Mouse (Mus musculus) intestine, embryonic 15.5 days (tissue): Measurements from ENCODE around the gene Fam110a. TPM values are rescaled to one million over a fixed set of nuclear protein-coding genes. Genes with fewer than 3 reads are reported as not detected.
A peak's percentile ranks its signal among the peaks of the same experiment; 100 is the strongest.

Source experiments
- ATAC-seq: fragments of 200-750 bp; cut with Nextera tagmentation; 2 replicates; pipeline ENCODE4 v1.8.0; 2017; ENCODE audit warnings: moderate TSS enrichment, moderate library complexity
- H3K27ac ChIP-seq: fragments of 300-500 bp; sonication (generic); 2 replicates; pipeline ENCODE4 v1.5.1; 2015; ENCODE audit warnings: mild to moderate bottlenecking, inconsistent platforms
- H3K27me3 ChIP-seq: fragments of 300-500 bp; sonication (generic); replicated peaks from 2 replicates; pipeline ENCODE4 v1.6.1; 2015; ENCODE audit warnings: inconsistent platforms
- H3K36me3 ChIP-seq: fragments of 300-500 bp; sonication (generic); 2 replicates; pipeline ENCODE4 v1.6.1; 2015; ENCODE audit warnings: inconsistent platforms
- H3K4me1 ChIP-seq: fragments of 300-500 bp; sonication (generic); replicated peaks from 2 replicates; pipeline ENCODE4 v1.6.1; 2015; ENCODE audit warnings: inconsistent platforms
- H3K4me2 ChIP-seq: fragments of 300-500 bp; sonication (generic); replicated peaks from 2 replicates; pipeline ENCODE4 v1.6.1; 2015; ENCODE audit warnings: mild to moderate bottlenecking, inconsistent platforms
- H3K4me3 ChIP-seq: fragments of 300-500 bp; sonication (generic); replicated peaks from 2 replicates; pipeline ENCODE4 v1.5.1; 2015; ENCODE audit warnings: inconsistent platforms
- H3K9ac ChIP-seq: fragments of 300-500 bp; sonication (generic); 2 replicates; pipeline ENCODE4 v1.6.1; 2015; ENCODE audit warnings: inconsistent platforms
- H3K9me3 ChIP-seq: fragments of 300-500 bp; sonication (generic); 2 replicates; pipeline ENCODE4 v1.6.1; 2016; ENCODE audit warnings: inconsistent platforms
- WGBS: fragments of 180-500 bp; shearing (Covaris S2); methylation state at CpG from one replicate; pipeline ENCODE4 v1.1.7; 2015; 5-methylcytosine and 5-hydroxymethylcytosine counted together
- polyA plus RNA-seq: library from polyadenylated mRNA; unstranded; fragments of >200 nt; fragmentation: Nextera tagmentation; extraction: Ambion mirVana; gene quantifications from 2 replicates; pipeline ENCODE4 v1.2.1, GENCODE M21; 2015

Fam110a gene
- polyA plus RNA-seq, 1 experiment from 2014 or later: 23.7 TPM

GRCm38 (mm10) chr2:151964052-151964451 lies 16.0 kb downstream of the Fam110a start:
- WGBS: 24% methylated on average over 9 of the region's 9 CpGs
- no peaks in the 10 kb centered on the region for H3K36me3 ChIP-seq
- no peaks in the 10 kb centered on the region for H3K9me3 ChIP-seq
- no peak overlapping the region for H3K4me3 ChIP-seq
- H3K9ac ChIP-seq: no peak overlapping the region
- H3K4me1 ChIP-seq: peaks cover 13% of the 10 kb centered on the region
- ATAC-seq: no peak
- H3K27me3 ChIP-seq: no peaks in the 10 kb centered on the region
- no peak overlapping the region for H3K4me2 ChIP-seq
- no peak overlapping the region for H3K27ac ChIP-seq

DNA sequence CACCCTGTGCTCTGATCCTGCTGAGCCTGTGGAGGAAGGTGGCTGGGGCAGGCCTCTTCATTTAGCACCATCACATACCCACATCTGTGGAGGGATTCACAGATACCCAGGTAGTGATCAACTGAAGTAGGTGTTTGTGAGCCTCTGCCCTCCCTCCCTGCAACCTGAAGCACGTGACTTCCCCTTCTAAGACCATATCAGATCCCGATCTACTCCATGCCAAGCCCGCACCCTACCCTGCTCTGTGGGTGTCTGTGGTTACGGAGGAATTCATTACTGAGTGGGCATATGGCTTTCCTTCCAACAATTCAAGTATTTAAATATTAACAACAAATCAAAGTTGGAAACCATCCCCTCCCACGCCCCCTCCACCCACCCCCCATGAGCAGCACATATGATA lies 16.7 kb downstream of the Fam110a start:
- no peaks in the 10 kb centered on the region for H3K9me3 ChIP-seq
- H3K4me3 ChIP-seq: no peak overlapping the region
- 90% methylated on average over 5 of the region's 5 CpGs for WGBS
- H3K36me3 ChIP-seq: no peaks in the 10 kb centered on the region
- H3K4me2 ChIP-seq: no peak overlapping the region
- H3K4me1 ChIP-seq: peaks cover 13% of the 10 kb centered on the region
- no peak for ATAC-seq
- no peak overlapping the region for H3K27ac ChIP-seq
- H3K27me3 ChIP-seq: no peaks in the 10 kb centered on the region
- no peak overlapping the region for H3K9ac ChIP-seq

GRCm38 (mm10) chr2:151962474-151962873 lies 17.5 kb downstream of the Fam110a start:
- Histone ChIP-seq H3K9me3 (no peaks in the 10 kb centered on the region), H3K36me3 (no peaks in the 10 kb centered on the region), H3K4me1 (peaks cover 13% of the 10 kb centered on the region), H3K4me3 (no peak overlapping the region), H3K4me2 (no peak overlapping the region), H3K27me3 (no peaks in the 10 kb centered on the region), H3K27ac (no peak overlapping the region), H3K9ac (no peak overlapping the region)
- 40% methylated on average over 10 of the region's 10 CpGs for WGBS
- ATAC-seq: peak; percentile 63

DNA sequence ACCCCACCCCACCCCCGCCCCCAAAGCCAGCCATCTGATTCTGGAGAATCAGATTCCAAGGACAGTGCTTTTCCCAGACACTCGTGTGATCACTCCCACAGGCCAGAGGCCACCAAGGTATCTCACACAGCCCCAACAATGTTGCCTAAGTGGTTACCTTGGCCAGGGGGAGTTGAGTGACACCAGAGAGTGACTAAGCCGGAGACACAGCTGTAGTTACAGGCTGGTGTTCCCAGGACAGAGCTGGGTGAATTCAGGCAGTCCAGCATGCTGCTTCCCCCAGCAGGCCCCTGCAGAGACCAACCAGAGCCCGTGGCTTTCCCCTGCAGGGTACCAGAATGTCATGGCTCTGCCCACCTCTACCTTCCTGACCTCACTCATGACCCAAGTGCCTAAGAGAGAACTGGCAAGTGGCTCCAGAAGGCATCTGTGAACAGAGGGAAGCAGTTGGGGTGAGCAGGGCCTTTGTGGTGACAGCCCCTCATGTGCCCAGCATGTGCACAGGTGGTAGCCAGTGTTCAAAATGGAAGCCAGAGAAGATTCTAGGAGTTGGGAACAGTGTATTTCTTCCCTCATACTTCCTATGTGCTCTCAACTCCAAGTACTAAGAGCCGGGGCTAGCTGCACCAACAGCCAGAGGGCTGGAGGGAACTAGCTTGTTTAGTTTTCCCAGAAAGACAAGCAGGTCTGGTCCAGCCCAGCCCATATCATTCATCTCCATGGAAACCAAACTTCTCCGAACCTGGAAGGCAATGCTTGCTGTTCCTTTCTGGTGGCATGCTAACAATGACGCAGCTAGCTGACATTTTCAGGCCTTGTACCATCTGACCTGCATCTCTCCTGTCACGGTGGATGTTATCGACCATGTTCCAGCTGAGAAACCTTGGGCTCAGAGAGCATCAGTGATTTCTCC lies 18.5 kb downstream of the Fam110a start:
- H3K27ac ChIP-seq: no peak overlapping the region

DNA sequence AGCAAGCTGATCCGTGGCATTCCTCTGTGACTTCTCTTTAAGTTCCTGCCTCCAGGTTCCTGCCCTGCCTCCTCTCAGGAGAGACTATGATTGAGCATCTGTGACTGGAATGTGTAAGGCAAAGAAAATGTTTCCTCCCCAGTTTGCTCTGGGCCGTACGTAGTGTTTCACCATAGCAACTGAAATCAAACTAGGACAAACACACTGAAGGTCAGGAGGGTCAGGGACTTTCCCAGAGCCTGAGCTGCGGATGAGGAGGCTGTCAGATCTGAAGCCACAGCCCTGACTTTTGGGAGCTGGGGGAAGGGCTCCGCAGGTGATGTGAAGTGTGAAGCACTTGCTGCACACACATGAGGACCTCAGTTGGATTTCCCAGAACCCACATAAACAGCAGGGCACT lies 20.7 kb downstream of the Fam110a start:
- WGBS: 26% methylated on average over 5 of the region's 5 CpGs
- no peak for ATAC-seq
- Histone ChIP-seq H3K4me3 (no peak overlapping the region), H3K27me3 (no peaks in the 10 kb centered on the region), H3K27ac (no peak overlapping the region), H3K9me3 (no peaks in the 10 kb centered on the region), H3K36me3 (no peaks in the 10 kb centered on the region), H3K4me2 (no peak overlapping the region), H3K9ac (no peak overlapping the region), H3K4me1 (peaks cover 7% of the 10 kb centered on the region)

More for the DNA sequence above, 18.5 kb downstream of the Fam110a start:
- peak; percentile 43; the same call in 1 of the 2 replicates for ATAC-seq
- Histone ChIP-seq H3K36me3 (no peaks in the 10 kb centered on the region), H3K4me2 (no peak overlapping the region), H3K9me3 (no peaks in the 10 kb centered on the region), H3K9ac (no peak overlapping the region), H3K4me3 (no peak overlapping the region), H3K27me3 (no peaks in the 10 kb centered on the region), H3K4me1 (peaks cover 13% of the 10 kb centered on the region)
- WGBS: 45% methylated on average over 9 of the region's 9 CpGs

GRCm38 (mm10) chr2:151956500-151957137 lies 23.4 kb downstream of the Fam110a start:
- no peak overlapping the region for H3K4me2 ChIP-seq
- WGBS: 73% methylated on average over 4 of the region's 4 CpGs
- no peaks in the 10 kb centered on the region for H3K27me3 ChIP-seq
- H3K9me3 ChIP-seq: no peaks in the 10 kb centered on the region
- H3K4me3 ChIP-seq: no peak overlapping the region
- no peak overlapping the region for H3K9ac ChIP-seq
- no peak for ATAC-seq
- no peak overlapping the region for H3K27ac ChIP-seq
- H3K4me1 ChIP-seq: no peaks in the 10 kb centered on the region
- no peaks in the 10 kb centered on the region for H3K36me3 ChIP-seq

DNA sequence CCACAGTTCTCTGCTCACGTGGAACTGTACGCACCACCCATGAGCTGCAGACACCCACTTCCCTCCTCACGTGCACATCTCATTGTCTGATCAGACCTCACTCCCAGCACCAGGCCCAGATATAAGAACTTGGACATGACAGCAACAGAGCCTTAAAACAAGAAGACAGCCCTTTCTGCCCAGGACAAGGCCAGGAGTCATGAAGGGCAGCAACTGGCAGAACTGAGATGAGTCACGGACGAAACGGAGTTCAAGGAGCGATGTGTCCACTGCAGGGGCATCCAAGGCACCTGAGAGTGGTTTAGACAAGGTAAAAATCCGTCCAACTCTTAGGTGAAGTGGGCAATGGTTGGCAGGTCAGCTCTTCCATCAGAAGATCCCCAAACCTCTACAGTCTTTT lies 26.4 kb downstream of the Fam110a start:
- Histone ChIP-seq H3K9ac (no peak overlapping the region), H3K4me3 (no peak overlapping the region), H3K36me3 (no peaks in the 10 kb centered on the region), H3K27ac (no peak overlapping the region), H3K27me3 (no peaks in the 10 kb centered on the region), H3K4me2 (no peak overlapping the region), H3K9me3 (no peaks in the 10 kb centered on the region), H3K4me1 (no peaks in the 10 kb centered on the region)
- WGBS: 85% methylated on average over 8 of the region's 8 CpGs
- no peak for ATAC-seq

- Histone ChIP-seq H3K27me3 (no peaks in the 10 kb centered on the region), H3K9ac (no peak overlapping the region), H3K4me2 (no peak overlapping the region), H3K4me1 (no peaks in the 10 kb centered on the region), H3K36me3 (no peaks in the 10 kb centered on the region), H3K27ac (no peak overlapping the region), H3K9me3 (no peaks in the 10 kb centered on the region), H3K4me3 (no peak overlapping the region)
- no peak for ATAC-seq
- WGBS: 70% methylated on average over 2 of the region's 2 CpGs
These were observed 30.8 kb downstream of the Fam110a start for GRCm38 (mm10) chr2:151949082-151949774.

- Histone ChIP-seq H3K4me1 (no peaks in the 10 kb centered on the region), H3K27ac (no peak overlapping the region), H3K9me3 (no peaks in the 10 kb centered on the region), H3K36me3 (no peaks in the 10 kb centered on the region), H3K4me3 (no peak overlapping the region), H3K9ac (no peak overlapping the region), H3K27me3 (no peaks in the 10 kb centered on the region), H3K4me2 (no peak overlapping the region)
- ATAC-seq: no peak
- WGBS: 76% methylated on average over 7 of the region's 7 CpGs
These were observed 31.7 kb downstream of the Fam110a start for GRCm38 (mm10) chr2:151948311-151948710.

GRCm38 (mm10) chr2:151947617-151948016 lies 32.4 kb downstream of the Fam110a start:
- Histone ChIP-seq H3K36me3 (no peaks in the 10 kb centered on the region), H3K4me2 (no peak overlapping the region), H3K27ac (no peak overlapping the region), H3K9me3 (no peaks in the 10 kb centered on the region), H3K27me3 (no peaks in the 10 kb centered on the region), H3K4me1 (no peaks in the 10 kb centered on the region), H3K4me3 (no peak overlapping the region), H3K9ac (no peak overlapping the region)
- ATAC-seq: no peak
- 94% methylated on average over 2 of the region's 2 CpGs for WGBS

DNA sequence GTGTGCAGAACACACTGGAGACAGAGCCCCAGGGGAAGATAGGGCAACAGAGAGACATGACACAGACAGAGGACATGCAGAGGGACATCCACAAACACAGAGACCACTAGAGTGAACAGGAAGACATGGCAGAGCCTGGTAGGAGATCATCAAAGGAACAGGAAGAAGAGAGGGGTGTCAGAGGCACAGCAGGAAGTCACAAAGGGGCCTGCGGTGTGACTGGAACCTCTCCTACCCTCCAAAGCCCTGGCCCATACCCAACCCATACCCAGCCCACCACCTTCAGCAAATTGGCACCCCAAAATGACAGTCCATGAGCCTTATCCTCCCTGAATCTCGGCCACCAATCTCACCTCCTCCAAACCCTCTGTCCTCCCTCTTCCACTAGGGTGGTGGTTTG lies 35.9 kb downstream of the Fam110a start:
- WGBS: 66% methylated on average over 2 of the region's 2 CpGs
- no peak for ATAC-seq
- Histone ChIP-seq H3K4me2 (no peak overlapping the region), H3K4me3 (no peak overlapping the region), H3K36me3 (no peaks in the 10 kb centered on the region), H3K27ac (no peak overlapping the region), H3K27me3 (no peaks in the 10 kb centered on the region), H3K9me3 (no peaks in the 10 kb centered on the region), H3K9ac (no peak overlapping the region), H3K4me1 (peaks cover 1% of the 10 kb centered on the region; the same call in 1 of the 2 replicates)

- Histone ChIP-seq H3K9ac (no peak overlapping the region), H3K4me3 (no peak overlapping the region), H3K27me3 (no peaks in the 10 kb centered on the region), H3K9me3 (no peaks in the 10 kb centered on the region), H3K27ac (no peak overlapping the region), H3K36me3 (no peaks in the 10 kb centered on the region), H3K4me2 (no peak overlapping the region), H3K4me1 (peaks cover 13% of the 10 kb centered on the region)
- no peak for ATAC-seq
- 48% methylated on average over 2 of the region's 2 CpGs for WGBS
These were observed 38.8 kb downstream of the Fam110a start for GRCm38 (mm10) chr2:151941269-151941668.
